Mouse (Mus musculus): ENCODE measurements around the gene Adgre5. TPM values are rescaled to one million over a fixed set of nuclear protein-coding genes. Genes with fewer than 3 reads are reported as not detected.

Gene Adgre5
- total and polyA plus RNA-seq, 3 experiments, result 0.54 to 23.6 (median 3.7) TPM

- Histone ChIP-seq H3K4me2 (ENCODE audit: insufficient read depth, low read depth, poor library complexity, severe bottlenecking) (no peak overlapping the region), H3K27ac (ENCODE audit: insufficient read depth, low read depth) (no peak overlapping the region), H3K9ac (ENCODE audit: insufficient read depth, low read depth) (no peak overlapping the region; the same call in 1 of the 2 replicates), H3K36me3 (replicated peaks in 1 of 2; ENCODE audit: control insufficient read depth in 1 of 2, insufficient read depth in 1 of 2, low read length in 1 of 2) (peaks cover 30 to 68% of the 10 kb centered on the region in 2 experiments), H3K27me3 (replicated peaks) (no peaks in the 10 kb centered on the region), H3K9me3 (replicated peaks; ENCODE audit: low read length) (no peaks in the 10 kb centered on the region), H3K79me2 (replicated peaks; ENCODE audit: control insufficient read depth, extremely low read depth, insufficient read depth, poor library complexity, severe bottlenecking) (peaks cover 30% of the 10 kb centered on the region), H3K4me3 (replicated peaks in 1 of 3; ENCODE audit: low read depth in 2 of 3, low read length in 2 of 3, poor library complexity in 1 of 3) (peak overlapping the region; percentile 34 to 59 (median 54)), H3K4me1 (ENCODE audit: control insufficient read depth in 1 of 2, insufficient read depth in 2 of 2) (peaks cover 27 to 53% of the 10 kb centered on the region in 2 experiments)
- in situ Hi-C loops (cut with MboI; ENCODE audit: low pct_ligation_motif_present, low pct_unique_long_range_greater_than_20kb, low sequenced_read_pairs) (no loop called here), dilution Hi-C loops (cut with MboI; ENCODE audit: extremely low pct_ligation_motif_present, extremely low pct_unique_long_range_greater_than_20kb, low sequenced_read_pairs) (no loop called here)
- peak; percentile 79 for TF ChIP-seq ELF1 (IDR thresholded peaks at IDR 0.05; ENCODE audit: low read depth, low read length)
- TF ChIP-seq NELFE (IDR thresholded peaks at IDR 0.05; ENCODE audit: low read depth, low read length), result no peak
- peak; percentile 47 for DNase-seq (ENCODE audit: extremely low read depth)
Observed at GRCm38 (mm10) chr8:83693609-83694236, 47.4 kb downstream of the Adgre5 start.

- Histone ChIP-seq H3K4me2 (ENCODE audit: insufficient read depth, low read depth, poor library complexity, severe bottlenecking) (no peak overlapping the region), H3K36me3 (replicated peaks in 1 of 2; ENCODE audit: control insufficient read depth in 1 of 2, insufficient read depth in 1 of 2, low read length in 1 of 2) (peaks cover 50 to 86% of the 10 kb centered on the region in 2 experiments), H3K9ac (ENCODE audit: insufficient read depth, low read depth) (no peak overlapping the region), H3K4me3 (replicated peaks in 1 of 3; ENCODE audit: low read depth in 2 of 3, low read length in 2 of 3, poor library complexity in 1 of 3) (no peak overlapping the region), H3K27me3 (replicated peaks) (no peaks in the 10 kb centered on the region), H3K79me2 (replicated peaks; ENCODE audit: control insufficient read depth, extremely low read depth, insufficient read depth, poor library complexity, severe bottlenecking) (peaks cover 6% of the 10 kb centered on the region; the same call in 1 of the 2 replicates), H3K27ac (ENCODE audit: insufficient read depth, low read depth) (no peak overlapping the region), H3K9me3 (replicated peaks; ENCODE audit: low read length) (no peaks in the 10 kb centered on the region), H3K4me1 (ENCODE audit: control insufficient read depth in 1 of 2, insufficient read depth in 2 of 2) (peaks cover 4 to 16% of the 10 kb centered on the region in 2 experiments)
- TF ChIP-seq BHLHE40 (IDR thresholded peaks at IDR 0.05; ENCODE audit: low read depth, low read length), result no peak
- no peak for TF ChIP-seq POLR2AphosphoS2 (IDR thresholded peaks at IDR 0.05; ENCODE audit: low read depth, low read length)
- TF ChIP-seq JUND (conservative IDR thresholded peaks at IDR 0.05; ENCODE audit: low read depth, low read length), result no peak
- TF ChIP-seq MYC (IDR thresholded peaks at IDR 0.05; ENCODE audit: low read depth, low read length), result no peak
- TF ChIP-seq MAZ (IDR thresholded peaks at IDR 0.05; ENCODE audit: low read depth, low read length), result no peak
- no peak for TF ChIP-seq UBTF (IDR thresholded peaks at IDR 0.05; ENCODE audit: low read depth, low read length)
- no peak for TF ChIP-seq MEF2A (IDR thresholded peaks at IDR 0.05; ENCODE audit: borderline replicate concordance, low read depth, low read length)
- no peak for TF ChIP-seq ZMIZ1 (IDR thresholded peaks at IDR 0.05; ENCODE audit: low read depth, low read length)
- TF ChIP-seq USF2 (conservative IDR thresholded peaks at IDR 0.05; ENCODE audit: low read depth, low read length), result no peak
- no peak for TF ChIP-seq ETS1 (conservative IDR thresholded peaks at IDR 0.05; ENCODE audit: low read depth, low read length)
- TF ChIP-seq NRF1 (IDR thresholded peaks at IDR 0.05; ENCODE audit: low read depth, low read length), result no peak
- TF ChIP-seq ZKSCAN1 (IDR thresholded peaks at IDR 0.05; ENCODE audit: borderline replicate concordance, low read depth, low read length), result no peak
- no peak for TF ChIP-seq ELF1 (IDR thresholded peaks at IDR 0.05; ENCODE audit: low read depth, low read length)
- TF ChIP-seq IRF4 (IDR thresholded peaks at IDR 0.05; ENCODE audit: low read depth, low read length), result no peak
- TF ChIP-seq JUN (IDR thresholded peaks at IDR 0.05; ENCODE audit: insufficient read depth, low read depth, low read length), result no peak
- TF ChIP-seq SMC3 (IDR thresholded peaks at IDR 0.05; ENCODE audit: low read depth, low read length), result no peak
- no peak for TF ChIP-seq RCOR1 (conservative IDR thresholded peaks at IDR 0.05; ENCODE audit: low read depth, low read length)
- no peak for TF ChIP-seq ZNF384 (IDR thresholded peaks at IDR 0.05; ENCODE audit: low read depth, low read length)
- TF ChIP-seq POLR2A (IDR thresholded peaks at IDR 0.05; ENCODE audit: low read depth, low read length), result no peak
- no peak for TF ChIP-seq MAFK (IDR thresholded peaks at IDR 0.05; ENCODE audit: insufficient replicate concordance, low read length)
- DNase-seq (ENCODE audit: extremely low read depth), result no peak
- in situ Hi-C loops (cut with MboI; ENCODE audit: low pct_ligation_motif_present, low pct_unique_long_range_greater_than_20kb, low sequenced_read_pairs) (no loop called here), dilution Hi-C loops (cut with MboI; ENCODE audit: extremely low pct_ligation_motif_present, extremely low pct_unique_long_range_greater_than_20kb, low sequenced_read_pairs) (no loop called here)
Observed at GRCm38 (mm10) chr8:83689264-83689663, 51.9 kb downstream of the Adgre5 start.
